Mouse (Mus musculus) MEL (cell line): ENCODE data around the gene Zfyve21. TPM values are rescaled to one million over a fixed set of nuclear protein-coding genes. Genes with fewer than 3 reads are reported as not detected.

Source experiments
- DNase-seq: peaks from one replicate; pipeline ENCODE4 v3.0.0; 2011; ENCODE audit warnings: low read depth, low spot score
- H3K27ac ChIP-seq: 2 replicates; pipeline ENCODE4 v1.5.1; 2012; ENCODE audit warnings: low read depth, mild to moderate bottlenecking, control low read depth, low read length, moderate library complexity; ENCODE audit not compliant: control insufficient read depth
- H3K27me3 ChIP-seq, 2 experiments: fragments of 150-350 bp in 1 of 2; sonication (generic) in 1 of 2; 2 replicates each; pipeline ENCODE4 v1.6.1; 2012; ENCODE audit warnings: low read length in 2 of 2, mild to moderate bottlenecking in 2 of 2, improper control_type of control experiment in 1 of 2, moderate library complexity in 1 of 2; ENCODE audit not compliant: insufficient read depth in 2 of 2, control insufficient read depth in 1 of 2
- H3K36me3 ChIP-seq, 2 experiments: 2 replicates each; pipeline ENCODE4 v1.6.1; 2012 to 2014; ENCODE audit warnings: low read length in 2 of 2, improper control_type of control experiment in 1 of 2, inconsistent platforms in 1 of 2, mild to moderate bottlenecking in 1 of 2; ENCODE audit not compliant: insufficient read depth in 2 of 2, control insufficient read depth in 1 of 2
- H3K4me1 ChIP-seq, 2 experiments: fragments of 150-350 bp in 1 of 2; sonication (generic) in 1 of 2; 2 replicates each; pipeline ENCODE4 v1.6.1; 2012; ENCODE audit warnings: low read length in 2 of 2, improper control_type of control experiment in 1 of 2, mild to moderate bottlenecking in 1 of 2; ENCODE audit not compliant: insufficient read depth in 2 of 2, control insufficient read depth in 1 of 2
- H3K4me3 ChIP-seq, 2 experiments: fragments of 150-350 bp in 1 of 2; sonication (generic) in 1 of 2; 2 replicates each; pipeline ENCODE4 v1.5.1; 2012; ENCODE audit warnings: low read depth in 2 of 2, low read length in 2 of 2, mild to moderate bottlenecking in 2 of 2, moderate library complexity in 2 of 2, control low read depth in 1 of 2, improper control_type of control experiment in 1 of 2; ENCODE audit not compliant: control insufficient read depth in 1 of 2, insufficient read depth in 1 of 2
- H3K79me2 ChIP-seq: 2 replicates; pipeline ENCODE4 v1.6.1; 2012; ENCODE audit warnings: mild to moderate bottlenecking, low read length, moderate library complexity; ENCODE audit not compliant: control insufficient read depth, poor library complexity, insufficient read depth
- H3K9ac ChIP-seq: 2 replicates; pipeline ENCODE4 v1.6.1; 2012; ENCODE audit warnings: low read depth, mild to moderate bottlenecking, control low read depth, low read length, moderate library complexity; ENCODE audit not compliant: control insufficient read depth, poor library complexity, severe bottlenecking
- H3K9me3 ChIP-seq: fragments of 150-350 bp; sonication (generic); replicated peaks from 2 replicates; pipeline ENCODE4 v1.6.1; 2012; ENCODE audit warnings: mild to moderate bottlenecking, low read length, improper control_type of control experiment, moderate library complexity; ENCODE audit not compliant: insufficient read depth
- CHD1 ChIP-seq: IDR thresholded peaks from 2 replicates; pipeline ENCODE4 v1.6.1; 2012; ENCODE audit warnings: low read depth, mild to moderate bottlenecking, inconsistent platforms, low read length, improper control_type of control experiment
- E2F4 ChIP-seq: IDR thresholded peaks from 2 replicates; pipeline ENCODE4 v1.6.1; 2011; ENCODE audit warnings: low read depth, low read length, improper control_type of control experiment, borderline replicate concordance
- ELF1 ChIP-seq: IDR thresholded peaks from 2 replicates; pipeline ENCODE4 v1.6.1; 2014; ENCODE audit warnings: low read depth, mild to moderate bottlenecking, inconsistent platforms, low read length, improper control_type of control experiment, moderate library complexity
- EP300 ChIP-seq, 2 experiments: IDR thresholded peaks; 2 replicates each; pipeline ENCODE4 v1.6.1; 2011; ENCODE audit warnings: improper control_type of control experiment in 2 of 2, low read length in 2 of 2, low read depth in 1 of 2, mild to moderate bottlenecking in 1 of 2
- GABPA ChIP-seq: IDR thresholded peaks from 2 replicates; pipeline ENCODE4 v1.6.1; 2012; ENCODE audit warnings: low read depth, mild to moderate bottlenecking, inconsistent platforms, low read length, improper control_type of control experiment, moderate library complexity
- GATA1 ChIP-seq: IDR thresholded peaks from 2 replicates; pipeline ENCODE4 v1.6.1; 2011; ENCODE audit warnings: low read depth, low read length, improper control_type of control experiment
- MAX ChIP-seq: IDR thresholded peaks from 2 replicates; pipeline ENCODE4 v1.6.1; 2011; ENCODE audit warnings: low read length, improper control_type of control experiment
- MAZ ChIP-seq: IDR thresholded peaks from 2 replicates; pipeline ENCODE4 v1.6.1; 2012; ENCODE audit warnings: low read depth, mild to moderate bottlenecking, inconsistent platforms, low read length, improper control_type of control experiment
- MEF2A ChIP-seq: IDR thresholded peaks from 2 replicates; pipeline ENCODE4 v1.6.1; 2014; ENCODE audit warnings: low read depth, mild to moderate bottlenecking, inconsistent platforms, low read length, improper control_type of control experiment; ENCODE audit not compliant: poor library complexity, insufficient replicate concordance, severe bottlenecking; ENCODE audit errors: extremely low read depth
- MXI1 ChIP-seq: IDR thresholded peaks from 2 replicates; pipeline ENCODE4 v1.6.1; 2011; ENCODE audit warnings: mild to moderate bottlenecking, low read depth, low read length, improper control_type of control experiment
- MYB ChIP-seq: IDR thresholded peaks from 2 replicates; pipeline ENCODE4 v1.6.1; 2011; ENCODE audit warnings: mild to moderate bottlenecking, low read depth, low read length, improper control_type of control experiment
- NELFE ChIP-seq: IDR thresholded peaks from 2 replicates; pipeline ENCODE4 v1.6.1; 2011; ENCODE audit warnings: low read depth, low read length, improper control_type of control experiment
- NRF1 ChIP-seq: IDR thresholded peaks from 2 replicates; pipeline ENCODE4 v1.6.1; 2014; ENCODE audit warnings: low read depth, mild to moderate bottlenecking, inconsistent platforms, low read length, improper control_type of control experiment, moderate library complexity; ENCODE audit not compliant: poor library complexity, insufficient read depth, severe bottlenecking
- POLR2AphosphoS5 ChIP-seq: IDR thresholded peaks from 2 replicates; pipeline ENCODE4 v1.6.1; 2012; ENCODE audit warnings: low read depth, borderline replicate concordance, mild to moderate bottlenecking, inconsistent platforms, low read length, moderate library complexity, mixed read lengths
- RAD21 ChIP-seq: IDR thresholded peaks from 2 replicates; pipeline ENCODE4 v1.6.1; 2011; ENCODE audit warnings: mild to moderate bottlenecking, low read depth, low read length, improper control_type of control experiment
- RCOR1 ChIP-seq: IDR thresholded peaks from 2 replicates; pipeline ENCODE4 v1.6.1; 2012; ENCODE audit warnings: low read depth, mild to moderate bottlenecking, inconsistent platforms, low read length, improper control_type of control experiment
- TAL1 ChIP-seq: IDR thresholded peaks from 2 replicates; pipeline ENCODE4 v1.6.1; 2012; ENCODE audit warnings: mild to moderate bottlenecking, inconsistent platforms, low read length, moderate library complexity, mixed read lengths
- TBP ChIP-seq: IDR thresholded peaks from 2 replicates; pipeline ENCODE4 v1.8.0; 2011; ENCODE audit warnings: low read depth, low read length, improper control_type of control experiment
- TCF12 ChIP-seq: IDR thresholded peaks from 2 replicates; pipeline ENCODE4 v1.6.1; 2014; ENCODE audit warnings: low read depth, mild to moderate bottlenecking, inconsistent platforms, low read length, improper control_type of control experiment, moderate library complexity
- USF1 ChIP-seq: IDR thresholded peaks from 2 replicates; pipeline ENCODE4 v1.6.1; 2014; ENCODE audit warnings: low read depth, mild to moderate bottlenecking, inconsistent platforms, low read length, improper control_type of control experiment, moderate library complexity
- USF2 ChIP-seq, 2 experiments: IDR thresholded peaks; 2 replicates each; pipeline ENCODE4 v1.6.1; 2011 to 2012; ENCODE audit warnings: improper control_type of control experiment in 2 of 2, low read length in 2 of 2, borderline replicate concordance in 1 of 2, inconsistent platforms in 1 of 2, low read depth in 1 of 2, mild to moderate bottlenecking in 1 of 2; ENCODE audit not compliant: insufficient read depth in 1 of 2
- ZKSCAN1 ChIP-seq: IDR thresholded peaks from 2 replicates; pipeline ENCODE4 v1.6.1; 2012; ENCODE audit warnings: low read depth, mild to moderate bottlenecking, inconsistent platforms, low read length, improper control_type of control experiment, moderate library complexity
- polyA plus RNA-seq, 2 experiments: library from polyadenylated mRNA; stranded (reverse) in 1 of 2; unstranded in 1 of 2; fragments of >175 nt in 1 of 2; fragments of >200 nt in 1 of 2; gene quantifications; 2 replicates each; pipeline versions ENCODE4 v1.2.1 to v1.2.4; 2012; ENCODE audit warnings: low replicate concordance in 2 of 2, low read depth in 1 of 2; ENCODE audit not compliant: insufficient read length in 2 of 2, insufficient read depth in 1 of 2, missing spikeins in 1 of 2
- total RNA-seq: library from RNA; depleted of rRNA; stranded (reverse); fragments of 300-350 nt; gene quantifications from 2 replicates; pipeline ENCODE4 v1.2.3, GENCODE M21; 2012

Zfyve21 gene
- total and polyA plus RNA-seq, 3 experiments = 8.1 to 9.1 TPM; not detected in 1

GRCm38 (mm10) chr12:111851745-111852144 lies 37.8 kb downstream of the Zfyve21 start:
- no peak overlapping the region for H3K9ac ChIP-seq
- no peaks in the 10 kb centered on the region for H3K9me3 ChIP-seq
- H3K4me3 ChIP-seq = no peak overlapping the region
- no peaks in the 10 kb centered on the region for H3K79me2 ChIP-seq
- no peak overlapping the region for H3K27ac ChIP-seq
- DNase-seq = no peak
- H3K27me3 ChIP-seq = no peaks in the 10 kb centered on the region
- no peak for TF ChIP-seq MAX
- TF ChIP-seq MAZ = no peak
- no peak for TF ChIP-seq ZKSCAN1
- no peak for TF ChIP-seq GATA1
- no peak for TF ChIP-seq RAD21
- no peak for TF ChIP-seq NELFE
- no peak for TF ChIP-seq ELF1
- no peak for TF ChIP-seq MEF2A
- H3K4me1 ChIP-seq = peaks cover 2 to 7% of the 10 kb centered on the region in 2 experiments
- no peaks in the 10 kb centered on the region for H3K36me3 ChIP-seq

- H3K27ac ChIP-seq = no peak overlapping the region
- peaks cover 2 to 7% of the 10 kb centered on the region in 2 experiments for H3K4me1 ChIP-seq
- H3K9ac ChIP-seq = no peak overlapping the region
- DNase-seq = no peak
- no peaks in the 10 kb centered on the region for H3K36me3 ChIP-seq
- no peak for TF ChIP-seq RCOR1
- no peak for TF ChIP-seq MAZ
- no peak for TF ChIP-seq USF1
- TF ChIP-seq MYB = no peak
- no peak for TF ChIP-seq TBP
- TF ChIP-seq CHD1 = no peak
- no peak for TF ChIP-seq NRF1
- no peak for TF ChIP-seq USF2 (IDR thresholded peaks at IDR 0.05; ENCODE audit: borderline replicate concordance in 1 of 2, insufficient read depth in 1 of 2, low read depth in 1 of 2, low read length in 2 of 2)
- no peak for TF ChIP-seq TCF12
- no peak for TF ChIP-seq GATA1
- no peak for TF ChIP-seq POLR2AphosphoS5
- TF ChIP-seq MXI1 = no peak
- no peak for TF ChIP-seq E2F4
- TF ChIP-seq EP300 (IDR thresholded peaks at IDR 0.05; ENCODE audit: low read depth in 1 of 2, low read length in 2 of 2) = no peak
- no peak for TF ChIP-seq NELFE
- TF ChIP-seq GABPA = no peak
- no peak for TF ChIP-seq TAL1
- no peak overlapping the region for H3K4me3 ChIP-seq
- no peaks in the 10 kb centered on the region for H3K27me3 ChIP-seq
- no peaks in the 10 kb centered on the region for H3K79me2 ChIP-seq
- no peaks in the 10 kb centered on the region for H3K9me3 ChIP-seq
Observed at GRCm38 (mm10) chr12:111853011-111853436, 39.1 kb downstream of the Zfyve21 start.
